In genomic region chr17:32099574-32099942, GRCm38 (mm10) we compare ENCODE assay signal across 8 mouse cellular contexts.
DNase-seq lines count a peak whose midpoint lies in the region; ATAC-seq and TF ChIP-seq lines count a peak whose summit lies in the region.

No protein-coding gene starts in this region.

- no peak for TF ChIP-seq POLR2A in testis, adult 2 months (IDR thresholded peaks at IDR 0.05; ENCODE audit: control insufficient read depth, low read depth, low read length)

- WGBS in liver, embryonic 11.5 days: 29% methylated on average over 8 of the region's 8 CpGs
- WGBS in stomach, embryonic 16.5 days: 33% methylated on average over 8 of the region's 8 CpGs

- peaks cover 12% of the 10 kb centered on the region for H3K4me1 ChIP-seq in testis, adult 2 months (ENCODE audit: control insufficient read depth, insufficient read depth, low read length)
- H3K4me1 ChIP-seq in liver, embryonic 11.5 days (replicated peaks; ENCODE audit: control insufficient read depth, insufficient read depth, low read length): peaks cover 13% of the 10 kb centered on the region
- peaks cover 5% of the 10 kb centered on the region for H3K4me1 ChIP-seq in stomach, embryonic 16.5 days (ENCODE audit: control insufficient read depth, insufficient read depth, low read length)

- no peaks in the 10 kb centered on the region for H3K27me3 ChIP-seq in testis, adult 2 months (ENCODE audit: control insufficient read depth, insufficient read depth, low read length)
- H3K27me3 ChIP-seq in liver, embryonic 11.5 days (replicated peaks; ENCODE audit: control insufficient read depth, insufficient read depth, low read length): 0 out of 2 replicates have a peak, but pooled peaks cover 3% of the 10 kb centered on the region
- H3K27me3 ChIP-seq in stomach, embryonic 16.5 days (ENCODE audit: control insufficient read depth, insufficient read depth, low read length): peaks cover 6% of the 10 kb centered on the region; the same call in 1 of the 2 replicates

- no peak for DNase-seq in gastrocnemius, adult 2 months
- DNase-seq in gastrocnemius, postnatal 14 days: no peak
- DNase-seq in testis, postnatal 14 days (ENCODE audit: low spot score): no peak
- no peak for DNase-seq in liver, embryonic 11.5 days (ENCODE audit: low spot score)
- DNase-seq in embryo, embryonic 10 days (ENCODE audit: low spot score): no peak
- no peak for DNase-seq in left cerebral cortex, adult 9 months (ENCODE audit: low spot score in 2 of 2)

- peak overlapping the region; percentile 82 for H3K9ac ChIP-seq in liver, embryonic 11.5 days (ENCODE audit: low read depth, low read length)
- H3K9ac ChIP-seq in stomach, embryonic 16.5 days (ENCODE audit: low read length): peak overlapping the region; percentile 68

- no peaks in the 10 kb centered on the region for H3K9me3 ChIP-seq in liver, embryonic 11.5 days (ENCODE audit: control insufficient read depth, low read length)
- no peaks in the 10 kb centered on the region for H3K9me3 ChIP-seq in stomach, embryonic 16.5 days (replicated peaks; ENCODE audit: control insufficient read depth, low read length)

- H3K36me3 ChIP-seq in testis, adult 2 months (ENCODE audit: control insufficient read depth, insufficient read depth, low read length): no peaks in the 10 kb centered on the region
- H3K36me3 ChIP-seq in liver, embryonic 11.5 days (ENCODE audit: control insufficient read depth, insufficient read depth, low read length): no peaks in the 10 kb centered on the region
- no peaks in the 10 kb centered on the region for H3K36me3 ChIP-seq in stomach, embryonic 16.5 days (ENCODE audit: control insufficient read depth, insufficient read depth, low read length)

- no peak for TF ChIP-seq CTCF in gastrocnemius, adult 2 months (IDR thresholded peaks at IDR 0.05)
- TF ChIP-seq CTCF in testis, adult 2 months (IDR thresholded peaks at IDR 0.05; ENCODE audit: control insufficient read depth, insufficient read depth, insufficient replicate concordance, low read depth, low read length): no peak

- H3K4me3 ChIP-seq in gastrocnemius, adult 2 months: peak overlapping the region; percentile 69
- peak overlapping the region; percentile 76 for H3K4me3 ChIP-seq in testis, adult 2 months (ENCODE audit: control insufficient read depth, low read depth, low read length)
- H3K4me3 ChIP-seq in liver, embryonic 11.5 days (ENCODE audit: low read depth, low read length): peak overlapping the region; percentile 62
- H3K4me3 ChIP-seq in stomach, embryonic 16.5 days (replicated peaks; ENCODE audit: low read length): peak overlapping the region; percentile 49

- peak; percentile 27; the same call in 1 of the 2 replicates for ATAC-seq in liver, embryonic 11.5 days (replicated peaks; ENCODE audit: low FRiP score)
- no peak for ATAC-seq in stomach, embryonic 16.5 days (ENCODE audit: insufficient read depth, low FRiP score)

- H3K4me2 ChIP-seq in liver, embryonic 11.5 days: peak overlapping the region; percentile 99
- H3K4me2 ChIP-seq in stomach, embryonic 16.5 days (ENCODE audit: low read depth, low read length): peak overlapping the region; percentile 95

- intact Hi-C loops in gastrocnemius, adult 2 months (cut with DNase I): no loop called here
- intact Hi-C loops in gastrocnemius, postnatal 14 days (cut with DNase I; ENCODE audit: low total_unique reads): no loop called here

- H3K27ac ChIP-seq in gastrocnemius, adult 2 months: no peak overlapping the region
- H3K27ac ChIP-seq in testis, adult 2 months (ENCODE audit: control insufficient read depth, insufficient read depth, low read depth, low read length): no peak overlapping the region
- 0 out of 2 replicates have a peak overlapping the region, but pooled peaks have one; percentile 62 for H3K27ac ChIP-seq in liver, embryonic 11.5 days (ENCODE audit: low read depth, low read length)
- H3K27ac ChIP-seq in stomach, embryonic 16.5 days (ENCODE audit: low read length): no peak overlapping the region
